Mouse (Mus musculus): ENCODE measurements around the gene Cfap221. TPM values are rescaled to one million over a fixed set of nuclear protein-coding genes. Genes with fewer than 3 reads are reported as not detected.
A peak's percentile ranks its signal among the peaks of the same experiment; 100 is the strongest.

The Cfap221 gene
- total RNA-seq (2014; rRNA removed; ENCODE audit: low replicate concordance) (not detected in 2 replicates), polyA plus RNA-seq (2015; fragmentation: Nextera tagmentation; extraction: Ambion mirVana) (0.04 TPM in 1 of 2 replicates, not detected in the other)

- WGBS: 6% methylated on average over 30 of the region's 30 CpGs
- peak; percentile 43 for DNase-seq (ENCODE audit: low spot score)
Measured at GRCm38 (mm10) chr1:119996798-119997581, at the start of gene Cfap221. TSS of gene Cfap221 (minus strand) at chr1:119997234.

DNA sequence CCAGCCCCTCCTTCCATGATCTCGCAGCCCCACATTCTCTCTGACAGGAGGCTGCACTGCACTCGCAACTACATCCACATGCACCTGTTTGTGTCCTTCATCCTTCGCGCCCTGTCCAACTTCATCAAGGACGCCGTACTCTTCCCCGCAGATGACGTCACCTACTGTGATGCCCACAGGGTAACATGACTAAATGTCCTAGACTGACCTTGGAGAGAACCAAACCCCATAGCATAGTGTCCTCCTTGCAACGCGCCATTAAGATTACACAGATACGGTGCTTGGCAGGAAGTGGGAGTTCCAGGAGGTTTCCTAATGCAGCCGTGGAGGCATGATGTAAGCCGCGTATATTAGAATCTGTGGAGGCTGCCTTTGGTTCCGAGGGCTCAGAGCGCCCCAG lies 47.5 kb upstream of the Cfap221 start:
- H3K4me3 ChIP-seq (ENCODE audit: low read depth, low read length): no peak overlapping the region
- TF ChIP-seq CTCF (IDR thresholded peaks at IDR 0.05; ENCODE audit: low read depth) (no peak), EP300 (IDR thresholded peaks at IDR 0.05; ENCODE audit: low read depth) (no peak)
- H3K27me3 ChIP-seq (ENCODE audit: control insufficient read depth, insufficient read depth, low read length): no peaks in the 10 kb centered on the region
- 70% methylated on average over 16 of the region's 16 CpGs for WGBS
- no peaks in the 10 kb centered on the region for H3K4me1 ChIP-seq (ENCODE audit: control insufficient read depth, insufficient read depth)
- H3K4me2 ChIP-seq (ENCODE audit: low read depth, low read length): no peak overlapping the region
- no peak overlapping the region for H3K27ac ChIP-seq (ENCODE audit: low read depth)
- H3K9me3 ChIP-seq (replicated peaks; ENCODE audit: control insufficient read depth, low read length): no peaks in the 10 kb centered on the region
- DNase-seq (ENCODE audit: low spot score) (no peak), ATAC-seq (ENCODE audit: insufficient read depth, low read depth) (no peak)
- H3K9ac ChIP-seq (replicated peaks; ENCODE audit: low read depth, low read length): no peak overlapping the region
- no peaks in the 10 kb centered on the region for H3K36me3 ChIP-seq (replicated peaks; ENCODE audit: control insufficient read depth, insufficient read depth, low read length)

More at GRCm38 (mm10) chr1:119996798-119997581, at the start of gene Cfap221:
- H3K9ac ChIP-seq (replicated peaks; ENCODE audit: low read depth, low read length): no peak within 1 kb of the TSS
- peak; percentile 93 for ATAC-seq (ENCODE audit: insufficient read depth, low read depth)
- TF ChIP-seq EP300 (IDR thresholded peaks at IDR 0.05; ENCODE audit: low read depth) (no peak), CTCF (IDR thresholded peaks at IDR 0.05; ENCODE audit: low read depth) (no peak)
- H3K4me2 ChIP-seq (ENCODE audit: low read depth, low read length): peak within 1 kb of the TSS; percentile 72
- no peak within 1 kb of the TSS for H3K27ac ChIP-seq (ENCODE audit: low read depth)
- H3K4me1 ChIP-seq (ENCODE audit: control insufficient read depth, insufficient read depth): no peaks in the 10 kb centered on the region
- H3K36me3 ChIP-seq (replicated peaks; ENCODE audit: control insufficient read depth, insufficient read depth, low read length): no peaks in the 10 kb centered on the region
- no peaks in the 10 kb centered on the region for H3K9me3 ChIP-seq (replicated peaks; ENCODE audit: control insufficient read depth, low read length)
- peak within 1 kb of the TSS; percentile 53 for H3K4me3 ChIP-seq (ENCODE audit: low read depth, low read length)
- no peaks in the 10 kb centered on the region for H3K27me3 ChIP-seq (ENCODE audit: control insufficient read depth, insufficient read depth, low read length)

- no peak for ATAC-seq (ENCODE audit: insufficient read depth, low read depth)
- no peak overlapping the region for H3K4me2 ChIP-seq (ENCODE audit: low read depth, low read length)
- H3K27ac ChIP-seq (ENCODE audit: low read depth): no peak overlapping the region
- H3K4me1 ChIP-seq (ENCODE audit: control insufficient read depth, insufficient read depth): no peaks in the 10 kb centered on the region
- H3K9me3 ChIP-seq (replicated peaks; ENCODE audit: control insufficient read depth, low read length): no peaks in the 10 kb centered on the region
- no peaks in the 10 kb centered on the region for H3K36me3 ChIP-seq (replicated peaks; ENCODE audit: control insufficient read depth, insufficient read depth, low read length)
- no peaks in the 10 kb centered on the region for H3K27me3 ChIP-seq (ENCODE audit: control insufficient read depth, insufficient read depth, low read length)
- H3K9ac ChIP-seq (replicated peaks; ENCODE audit: low read depth, low read length): no peak overlapping the region
- 78% methylated on average over 8 of the region's 8 CpGs for WGBS
- H3K4me3 ChIP-seq (ENCODE audit: low read depth, low read length): no peak overlapping the region
- TF ChIP-seq EP300 (IDR thresholded peaks at IDR 0.05; ENCODE audit: low read depth): no peak
- TF ChIP-seq CTCF (IDR thresholded peaks at IDR 0.05; ENCODE audit: low read depth): no peak
- DNase-seq (ENCODE audit: low spot score): no peak
Measured at GRCm38 (mm10) chr1:120042421-120042820, 45.4 kb upstream of the Cfap221 start.

- Histone ChIP-seq H3K27ac (ENCODE audit: low read depth) (no peak overlapping the region), H3K9me3 (replicated peaks; ENCODE audit: control insufficient read depth, low read length) (no peaks in the 10 kb centered on the region), H3K4me1 (ENCODE audit: control insufficient read depth, insufficient read depth) (no peaks in the 10 kb centered on the region), H3K4me2 (ENCODE audit: low read depth, low read length) (no peak overlapping the region), H3K27me3 (ENCODE audit: control insufficient read depth, insufficient read depth, low read length) (no peaks in the 10 kb centered on the region), H3K36me3 (replicated peaks; ENCODE audit: control insufficient read depth, insufficient read depth, low read length) (no peaks in the 10 kb centered on the region), H3K9ac (replicated peaks; ENCODE audit: low read depth, low read length) (no peak overlapping the region), H3K4me3 (ENCODE audit: low read depth, low read length) (no peak overlapping the region)
- ATAC-seq (ENCODE audit: insufficient read depth, low read depth) (no peak), DNase-seq (ENCODE audit: low spot score) (no peak)
- TF ChIP-seq CTCF (IDR thresholded peaks at IDR 0.05; ENCODE audit: low read depth): no peak
- no peak for TF ChIP-seq EP300 (IDR thresholded peaks at IDR 0.05; ENCODE audit: low read depth)
- WGBS: 74% methylated on average over 9 of the region's 9 CpGs
Measured at GRCm38 (mm10) chr1:120038594-120038993, 41.6 kb upstream of the Cfap221 start.

- no peak overlapping the region for H3K27ac ChIP-seq (ENCODE audit: low read depth)
- WGBS: 41% methylated on average over 9 of the region's 9 CpGs
- no peaks in the 10 kb centered on the region for H3K4me1 ChIP-seq (ENCODE audit: control insufficient read depth, insufficient read depth)
- peak; percentile 55 for ATAC-seq (ENCODE audit: insufficient read depth, low read depth)
- no peak for TF ChIP-seq EP300 (IDR thresholded peaks at IDR 0.05; ENCODE audit: low read depth)
- TF ChIP-seq CTCF (IDR thresholded peaks at IDR 0.05; ENCODE audit: low read depth): no peak
- DNase-seq (ENCODE audit: low spot score): peak; percentile 43
- no peak overlapping the region for H3K4me3 ChIP-seq (ENCODE audit: low read depth, low read length)
- no peak overlapping the region for H3K4me2 ChIP-seq (ENCODE audit: low read depth, low read length)
- H3K9ac ChIP-seq (replicated peaks; ENCODE audit: low read depth, low read length): no peak overlapping the region
- no peaks in the 10 kb centered on the region for H3K36me3 ChIP-seq (replicated peaks; ENCODE audit: control insufficient read depth, insufficient read depth, low read length)
- H3K27me3 ChIP-seq (ENCODE audit: control insufficient read depth, insufficient read depth, low read length): no peaks in the 10 kb centered on the region
- H3K9me3 ChIP-seq (replicated peaks; ENCODE audit: control insufficient read depth, low read length): no peaks in the 10 kb centered on the region
Measured at GRCm38 (mm10) chr1:120037021-120037683, 40.1 kb upstream of the Cfap221 start.
